Mouse (Mus musculus): ENCODE measurements at regions not wholly inside any gene's neighbourhood (a gene's known extent, or its start where the extent isn't known, plus 50 kb on each side); places are given as distances from the start of the nearest gene placed in this dataset.

DNA sequence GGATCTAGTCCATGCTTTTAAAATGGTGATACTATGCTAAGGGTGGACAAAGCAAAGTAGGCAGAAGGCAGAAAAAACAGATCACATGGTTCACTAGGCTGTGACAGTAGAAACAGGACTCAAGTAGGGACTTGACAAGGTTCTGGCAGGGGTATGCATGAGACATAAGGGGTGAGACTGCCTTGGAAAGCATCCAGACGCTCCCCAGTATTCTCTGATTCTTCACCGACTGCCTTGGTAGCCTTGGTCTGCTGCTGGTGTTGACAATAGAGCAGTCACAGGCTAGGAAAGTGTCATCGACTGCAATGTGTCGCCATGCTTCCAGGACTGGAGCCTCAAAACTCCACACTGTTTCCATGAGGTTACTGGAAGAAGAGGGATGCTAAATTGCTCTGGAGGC, 278.1 kb upstream of the Impad1 start:
- no peak for TF ChIP-seq CTCF (IDR thresholded peaks at IDR 0.05; ENCODE audit: borderline replicate concordance, insufficient read depth, low read depth, low read length)
- TF ChIP-seq POLR2A (IDR thresholded peaks at IDR 0.05; ENCODE audit: borderline replicate concordance, insufficient read depth, low read length), result no peak

Measured in cerebellum, adult 2 months (tissue).